Mouse (Mus musculus) kidney, adult 2 months (tissue): ENCODE measurements around the gene Ccn5.

Experiments
- CTCF ChIP-seq: fragments of 200-500 bp; conservative IDR thresholded peaks from 2 replicates; pipeline ENCODE4 v1.5.1; 2011; ENCODE audit warnings: low read depth, mild to moderate bottlenecking, control low read depth, low read length, moderate library complexity, mixed read lengths; ENCODE audit not compliant: insufficient read depth, insufficient read length
- POLR2A ChIP-seq: fragments of 200-500 bp; IDR thresholded peaks from one replicate; pipeline ENCODE4 v1.6.1; 2011; ENCODE audit warnings: low read depth, low read length, control low read depth

GRCm38 (mm10) chr2:163869783-163870182 lies 49.1 kb downstream of the Ccn5 start:
- TF ChIP-seq CTCF (no peak), POLR2A (no peak)
